Mouse (Mus musculus) hindbrain, embryonic 12.5 days (tissue): ENCODE results near the gene Ism1. TPM values are rescaled to one million over a fixed set of nuclear protein-coding genes. Genes with fewer than 3 reads are reported as not detected.

Experiments
- ATAC-seq: fragments of 200-750 bp; cut with Nextera tagmentation; 2 replicates; pipeline ENCODE4 v1.8.0; 2017; ENCODE audit warnings: moderate TSS enrichment; ENCODE audit not compliant: low FRiP score
- H3K27ac ChIP-seq: fragments of 300-500 bp; sonication (generic); 2 replicates; pipeline ENCODE4 v1.5.1; 2016; ENCODE audit warnings: mild to moderate bottlenecking
- H3K27me3 ChIP-seq: fragments of 300-500 bp; sonication (generic); 2 replicates; pipeline ENCODE4 v1.6.1; 2016; ENCODE audit warnings: mild to moderate bottlenecking
- H3K36me3 ChIP-seq: fragments of 300-500 bp; sonication (generic); 2 replicates; pipeline ENCODE4 v1.6.1; 2016; ENCODE audit warnings: mild to moderate bottlenecking
- H3K4me1 ChIP-seq: fragments of 300-500 bp; sonication (generic); 2 replicates; pipeline ENCODE4 v1.6.1; 2016
- H3K4me2 ChIP-seq: fragments of 300-500 bp; sonication (generic); replicated peaks from 2 replicates; pipeline ENCODE4 v1.6.1; 2016; ENCODE audit warnings: mild to moderate bottlenecking
- H3K4me3 ChIP-seq: fragments of 300-500 bp; sonication (generic); 2 replicates; pipeline ENCODE4 v1.5.1; 2016; ENCODE audit warnings: mild to moderate bottlenecking
- H3K9ac ChIP-seq: fragments of 300-500 bp; sonication (generic); 2 replicates; pipeline ENCODE4 v1.6.1; 2016; ENCODE audit warnings: mild to moderate bottlenecking, moderate library complexity
- H3K9me3 ChIP-seq: fragments of 300-500 bp; sonication (generic); replicated peaks from 2 replicates; pipeline ENCODE4 v1.6.1; 2016; ENCODE audit warnings: mild to moderate bottlenecking
- WGBS: fragments of 180-500 bp; shearing (Covaris S2); methylation state at CpG from one replicate; pipeline ENCODE4 v1.1.7; 2016; 5-methylcytosine and 5-hydroxymethylcytosine counted together
- polyA plus RNA-seq: library from polyadenylated mRNA; unstranded; fragments of >200 nt; fragmentation: Nextera tagmentation; extraction: Ambion mirVana; gene quantifications from 2 replicates; pipeline ENCODE4 v1.2.1, GENCODE M21; 2016

Ism1 gene
- polyA plus RNA-seq, 1 experiment from 2014 or later: 1.7 TPM

GRCm38 (mm10) chr2:139723304-139723703 is 45.3 kb downstream of the Ism1 start:
- Histone ChIP-seq H3K9me3 (no peaks in the 10 kb centered on the region), H3K36me3 (no peaks in the 10 kb centered on the region), H3K9ac (no peak overlapping the region), H3K4me1 (no peaks in the 10 kb centered on the region), H3K4me2 (no peak overlapping the region), H3K27ac (no peak overlapping the region), H3K4me3 (no peak overlapping the region), H3K27me3 (no peaks in the 10 kb centered on the region)
- no peak for ATAC-seq
- WGBS: 61% methylated on average over 3 of the region's 3 CpGs

- H3K9me3 ChIP-seq: no peaks in the 10 kb centered on the region
- no peak overlapping the region for H3K4me3 ChIP-seq
- WGBS: 84% methylated on average over 4 of the region's 4 CpGs
- no peaks in the 10 kb centered on the region for H3K36me3 ChIP-seq
- no peaks in the 10 kb centered on the region for H3K4me1 ChIP-seq
- H3K27me3 ChIP-seq: no peaks in the 10 kb centered on the region
- no peak overlapping the region for H3K4me2 ChIP-seq
- no peak overlapping the region for H3K9ac ChIP-seq
- H3K27ac ChIP-seq: no peak overlapping the region
- ATAC-seq: no peak
Observed at GRCm38 (mm10) chr2:139724202-139724838, 46.3 kb downstream of the Ism1 start.

DNA sequence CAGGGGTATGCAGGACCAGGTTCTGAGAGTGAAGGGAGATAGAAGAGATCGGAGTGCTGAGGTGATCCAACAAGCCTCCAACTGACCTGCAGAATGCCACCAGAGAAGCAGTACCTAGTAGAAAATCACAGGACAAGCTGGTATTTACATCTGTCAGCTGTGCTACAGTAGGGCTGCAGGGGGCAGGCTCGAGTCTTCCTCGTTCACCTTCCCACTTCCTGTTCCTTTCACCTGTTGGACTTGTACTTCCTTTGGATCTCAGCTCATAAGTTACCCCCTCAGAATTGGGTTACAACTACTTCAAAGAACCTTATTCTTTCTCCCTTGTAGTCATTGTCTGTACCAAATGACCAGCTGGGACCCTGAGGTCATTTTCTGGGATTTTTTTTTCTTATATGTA is 47.4 kb downstream of the Ism1 start:
- Histone ChIP-seq H3K27ac (no peak overlapping the region), H3K9ac (no peak overlapping the region), H3K9me3 (no peaks in the 10 kb centered on the region), H3K4me3 (no peak overlapping the region), H3K4me2 (no peak overlapping the region), H3K27me3 (no peaks in the 10 kb centered on the region), H3K4me1 (no peaks in the 10 kb centered on the region), H3K36me3 (no peaks in the 10 kb centered on the region)
- no peak for ATAC-seq
- WGBS: 80% methylated on average over 3 of the region's 3 CpGs

DNA sequence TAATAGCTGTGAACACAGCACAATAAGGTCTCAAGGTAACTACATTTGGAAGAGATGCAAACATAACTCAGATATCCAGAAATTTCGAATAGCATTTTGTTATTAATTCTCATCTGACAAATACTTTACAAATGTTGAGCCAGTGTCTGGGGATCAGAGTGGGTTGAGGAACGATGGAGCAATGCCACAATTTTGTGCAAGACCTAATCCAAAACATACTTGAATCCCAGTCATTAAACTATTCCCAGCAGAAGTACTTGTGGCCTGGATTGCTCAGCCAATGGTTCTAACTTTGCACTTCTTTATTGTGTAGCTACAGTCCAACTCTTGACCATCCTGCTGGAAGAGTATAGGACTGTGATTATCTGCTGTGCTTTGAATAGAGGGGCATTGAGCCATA is 50.1 kb downstream of the Ism1 start:
- H3K4me3 ChIP-seq: no peak overlapping the region
- no peak for ATAC-seq
- no peaks in the 10 kb centered on the region for H3K4me1 ChIP-seq
- no peak overlapping the region for H3K27ac ChIP-seq
- H3K27me3 ChIP-seq: no peaks in the 10 kb centered on the region
- H3K9me3 ChIP-seq: no peaks in the 10 kb centered on the region
- H3K9ac ChIP-seq: no peak overlapping the region
- 91% methylated on average over 2 of the region's 2 CpGs for WGBS
- H3K4me2 ChIP-seq: no peak overlapping the region
- H3K36me3 ChIP-seq: no peaks in the 10 kb centered on the region

DNA sequence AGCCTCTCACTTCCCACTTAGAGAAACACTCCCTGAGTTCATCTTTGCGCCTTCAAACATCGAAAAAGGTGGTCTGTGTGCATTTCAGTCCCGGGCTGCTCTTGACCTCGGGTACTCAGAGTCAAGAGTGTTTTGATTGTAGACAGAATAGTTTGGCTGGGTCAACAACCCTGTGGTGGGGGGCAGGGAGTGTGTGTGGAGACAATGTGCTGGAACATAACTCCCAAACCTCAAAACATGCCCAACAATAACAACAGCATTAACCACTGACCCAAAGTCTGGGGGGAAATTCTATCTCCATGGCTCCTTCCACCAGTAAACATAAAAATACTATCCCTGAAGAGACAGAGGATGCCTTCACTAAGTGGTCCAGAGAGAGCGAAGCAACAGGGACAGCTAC is 51.4 kb downstream of the Ism1 start:
- 79% methylated on average over 5 of the region's 5 CpGs for WGBS

GRCm38 (mm10) chr2:139742381-139742780 is 64.4 kb downstream of the Ism1 start:
- H3K27me3 ChIP-seq: no peaks in the 10 kb centered on the region
- H3K4me2 ChIP-seq: no peak overlapping the region
- H3K9ac ChIP-seq: no peak overlapping the region
- 85% methylated on average over 1 of the region's 1 CpGs for WGBS
- H3K36me3 ChIP-seq: no peaks in the 10 kb centered on the region
- H3K27ac ChIP-seq: no peak overlapping the region
- ATAC-seq: peak; percentile 61; the same call in 1 of the 2 replicates
- H3K4me3 ChIP-seq: no peak overlapping the region
- 0 out of 2 replicates have a peak, but pooled peaks cover 3% of the 10 kb centered on the region for H3K4me1 ChIP-seq
- no peaks in the 10 kb centered on the region for H3K9me3 ChIP-seq

More for the DNA sequence above, 51.4 kb downstream of the Ism1 start:
- no peak overlapping the region for H3K9ac ChIP-seq
- H3K27ac ChIP-seq: no peak overlapping the region
- ATAC-seq: no peak
- no peaks in the 10 kb centered on the region for H3K9me3 ChIP-seq
- no peaks in the 10 kb centered on the region for H3K36me3 ChIP-seq
- H3K4me2 ChIP-seq: no peak overlapping the region
- H3K27me3 ChIP-seq: no peaks in the 10 kb centered on the region
- H3K4me1 ChIP-seq: no peaks in the 10 kb centered on the region
- H3K4me3 ChIP-seq: no peak overlapping the region

- Histone ChIP-seq H3K27me3 (no peaks in the 10 kb centered on the region), H3K4me2 (no peak overlapping the region), H3K9me3 (no peaks in the 10 kb centered on the region), H3K9ac (no peak overlapping the region), H3K27ac (no peak overlapping the region), H3K4me1 (peaks cover 4% of the 10 kb centered on the region), H3K4me3 (no peak overlapping the region), H3K36me3 (no peaks in the 10 kb centered on the region)
- 63% methylated on average over 8 of the region's 8 CpGs for WGBS
- ATAC-seq: peak; percentile 88
Observed at GRCm38 (mm10) chr2:139757021-139757420, 79.0 kb downstream of the Ism1 start.

DNA sequence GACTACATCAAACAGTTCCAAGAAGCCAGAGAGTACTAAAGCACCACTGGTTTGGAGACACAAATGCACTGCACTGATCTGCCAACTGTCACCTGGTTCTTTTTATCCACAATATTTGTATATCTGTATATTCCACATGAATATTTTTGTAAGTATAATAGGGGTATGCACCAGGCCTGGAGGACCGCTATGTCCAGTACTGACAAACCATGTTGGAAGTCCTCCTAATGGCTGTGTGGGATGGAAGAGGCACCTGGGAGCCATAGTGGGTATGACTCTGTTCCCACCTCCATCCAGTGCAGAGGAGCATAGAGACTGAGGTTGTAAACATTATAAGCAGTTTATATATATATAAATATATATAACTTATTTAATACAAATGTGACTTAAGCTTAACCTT is 79.5 kb downstream of the Ism1 start:
- Histone ChIP-seq H3K4me2 (no peak overlapping the region), H3K9ac (no peak overlapping the region), H3K27me3 (no peaks in the 10 kb centered on the region), H3K4me3 (no peak overlapping the region), H3K9me3 (no peaks in the 10 kb centered on the region), H3K27ac (no peak overlapping the region), H3K4me1 (peaks cover 4% of the 10 kb centered on the region), H3K36me3 (no peaks in the 10 kb centered on the region)
- ATAC-seq: 0 out of 2 replicates have a peak, but pooled peaks have one; percentile 38
- 95% methylated on average over 1 of the region's 1 CpGs for WGBS

GRCm38 (mm10) chr2:139764355-139764754 is 86.4 kb downstream of the Ism1 start:
- H3K9me3 ChIP-seq: no peaks in the 10 kb centered on the region
- no peak overlapping the region for H3K27ac ChIP-seq
- H3K9ac ChIP-seq: no peak overlapping the region
- no peak for ATAC-seq
- H3K27me3 ChIP-seq: no peaks in the 10 kb centered on the region
- no peaks in the 10 kb centered on the region for H3K4me1 ChIP-seq
- H3K4me3 ChIP-seq: no peak overlapping the region
- WGBS: 70% methylated on average over 5 of the region's 5 CpGs
- no peaks in the 10 kb centered on the region for H3K36me3 ChIP-seq
- no peak overlapping the region for H3K4me2 ChIP-seq

- Histone ChIP-seq H3K9ac (no peak overlapping the region), H3K9me3 (no peaks in the 10 kb centered on the region), H3K27ac (no peak overlapping the region), H3K4me3 (no peak overlapping the region), H3K27me3 (no peaks in the 10 kb centered on the region), H3K4me1 (no peaks in the 10 kb centered on the region), H3K4me2 (no peak overlapping the region), H3K36me3 (no peaks in the 10 kb centered on the region)
- 77% methylated on average over 8 of the region's 8 CpGs for WGBS
- ATAC-seq: no peak
Observed at GRCm38 (mm10) chr2:139774949-139775570, 97.1 kb downstream of the Ism1 start.

DNA sequence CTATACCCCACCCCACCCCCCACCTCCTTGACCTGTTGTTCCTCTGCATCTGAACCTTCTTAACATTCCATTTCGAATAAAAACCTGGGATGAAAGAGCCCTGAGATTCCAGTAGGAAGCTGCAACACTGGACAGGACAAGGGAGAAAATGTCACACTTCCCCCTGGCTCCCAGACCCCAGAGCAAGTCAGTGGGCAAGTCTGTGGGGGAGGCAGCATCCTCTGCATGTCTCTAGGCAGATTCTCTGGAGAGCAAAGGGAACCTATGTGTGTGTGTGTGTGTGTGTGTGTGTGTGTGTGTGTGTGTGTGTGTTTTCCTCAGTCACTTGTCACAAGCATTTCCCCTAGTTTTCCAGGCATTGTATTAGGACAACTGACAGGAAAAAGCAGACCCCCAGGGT is 98.7 kb downstream of the Ism1 start:
- 58% methylated on average over 1 of the region's 1 CpGs for WGBS
- Histone ChIP-seq H3K9ac (no peak overlapping the region), H3K27me3 (no peaks in the 10 kb centered on the region), H3K9me3 (no peaks in the 10 kb centered on the region), H3K4me3 (no peak overlapping the region), H3K36me3 (no peaks in the 10 kb centered on the region), H3K4me1 (no peaks in the 10 kb centered on the region), H3K27ac (no peak overlapping the region), H3K4me2 (no peak overlapping the region)
- no peak for ATAC-seq

- Histone ChIP-seq H3K27ac (no peak overlapping the region), H3K9me3 (no peaks in the 10 kb centered on the region), H3K4me2 (no peak overlapping the region), H3K27me3 (no peaks in the 10 kb centered on the region), H3K36me3 (no peaks in the 10 kb centered on the region), H3K4me1 (no peaks in the 10 kb centered on the region), H3K4me3 (no peak overlapping the region), H3K9ac (no peak overlapping the region)
- 50% methylated on average over 3 of the region's 3 CpGs for WGBS
- ATAC-seq: no peak
Observed at GRCm38 (mm10) chr2:139778283-139778682, 100.3 kb downstream of the Ism1 start.

GRCm38 (mm10) chr2:139783318-139783850 is 105.4 kb downstream of the Ism1 start:
- Histone ChIP-seq H3K27me3 (no peaks in the 10 kb centered on the region), H3K4me3 (no peak overlapping the region), H3K9me3 (no peaks in the 10 kb centered on the region), H3K4me2 (no peak overlapping the region), H3K9ac (no peak overlapping the region), H3K27ac (no peak overlapping the region), H3K4me1 (no peaks in the 10 kb centered on the region), H3K36me3 (no peaks in the 10 kb centered on the region)
- no peak for ATAC-seq
- WGBS: 85% methylated on average over 8 of the region's 8 CpGs
